Mouse (Mus musculus) MEL (cell line): Measurements from ENCODE around the gene Fyn. TPM values are rescaled to one million over a fixed set of nuclear protein-coding genes. Genes with fewer than 3 reads are reported as not detected.

Source experiments
- DNase-seq: peaks from one replicate; pipeline ENCODE4 v3.0.0; 2011; ENCODE audit warnings: low read depth, low spot score
- H3K27ac ChIP-seq: 2 replicates; pipeline ENCODE4 v1.5.1; 2012; ENCODE audit warnings: low read depth, mild to moderate bottlenecking, control low read depth, low read length, moderate library complexity; ENCODE audit not compliant: control insufficient read depth
- H3K27me3 ChIP-seq, 2 experiments: fragments of 150-350 bp in 1 of 2; sonication (generic) in 1 of 2; 2 replicates each; pipeline ENCODE4 v1.6.1; 2012; ENCODE audit warnings: low read length in 2 of 2, mild to moderate bottlenecking in 2 of 2, improper control_type of control experiment in 1 of 2, moderate library complexity in 1 of 2; ENCODE audit not compliant: insufficient read depth in 2 of 2, control insufficient read depth in 1 of 2
- H3K36me3 ChIP-seq, 2 experiments: 2 replicates each; pipeline ENCODE4 v1.6.1; 2012 to 2014; ENCODE audit warnings: low read length in 2 of 2, improper control_type of control experiment in 1 of 2, inconsistent platforms in 1 of 2, mild to moderate bottlenecking in 1 of 2; ENCODE audit not compliant: insufficient read depth in 2 of 2, control insufficient read depth in 1 of 2
- H3K4me1 ChIP-seq, 2 experiments: fragments of 150-350 bp in 1 of 2; sonication (generic) in 1 of 2; 2 replicates each; pipeline ENCODE4 v1.6.1; 2012; ENCODE audit warnings: low read length in 2 of 2, improper control_type of control experiment in 1 of 2, mild to moderate bottlenecking in 1 of 2; ENCODE audit not compliant: insufficient read depth in 2 of 2, control insufficient read depth in 1 of 2
- H3K4me3 ChIP-seq, 2 experiments: fragments of 150-350 bp in 1 of 2; sonication (generic) in 1 of 2; 2 replicates each; pipeline ENCODE4 v1.5.1; 2012; ENCODE audit warnings: low read depth in 2 of 2, low read length in 2 of 2, mild to moderate bottlenecking in 2 of 2, moderate library complexity in 2 of 2, control low read depth in 1 of 2, improper control_type of control experiment in 1 of 2; ENCODE audit not compliant: control insufficient read depth in 1 of 2, insufficient read depth in 1 of 2
- H3K79me2 ChIP-seq: 2 replicates; pipeline ENCODE4 v1.6.1; 2012; ENCODE audit warnings: mild to moderate bottlenecking, low read length, moderate library complexity; ENCODE audit not compliant: control insufficient read depth, poor library complexity, insufficient read depth
- H3K9ac ChIP-seq: 2 replicates; pipeline ENCODE4 v1.6.1; 2012; ENCODE audit warnings: low read depth, mild to moderate bottlenecking, control low read depth, low read length, moderate library complexity; ENCODE audit not compliant: control insufficient read depth, poor library complexity, severe bottlenecking
- H3K9me3 ChIP-seq: fragments of 150-350 bp; sonication (generic); replicated peaks from 2 replicates; pipeline ENCODE4 v1.6.1; 2012; ENCODE audit warnings: mild to moderate bottlenecking, low read length, improper control_type of control experiment, moderate library complexity; ENCODE audit not compliant: insufficient read depth
- CTCF ChIP-seq, 3 experiments: IDR thresholded peaks in 2 of 3; conservative IDR thresholded peaks in 1 of 3; 2 replicates each; pipeline ENCODE4 v1.5.1; 2011 to 2012; ENCODE audit warnings: low read length in 3 of 3, low read depth in 2 of 3, mild to moderate bottlenecking in 2 of 3, improper control_type of control experiment in 1 of 3, inconsistent platforms in 1 of 3, mixed read lengths in 1 of 3, moderate library complexity in 1 of 3; ENCODE audit not compliant: control insufficient read depth in 1 of 3, insufficient read depth in 1 of 3, poor library complexity in 1 of 3, severe bottlenecking in 1 of 3
- ELF1 ChIP-seq: IDR thresholded peaks from 2 replicates; pipeline ENCODE4 v1.6.1; 2014; ENCODE audit warnings: low read depth, mild to moderate bottlenecking, inconsistent platforms, low read length, improper control_type of control experiment, moderate library complexity
- EP300 ChIP-seq, 2 experiments: IDR thresholded peaks; 2 replicates each; pipeline ENCODE4 v1.6.1; 2011; ENCODE audit warnings: improper control_type of control experiment in 2 of 2, low read length in 2 of 2, low read depth in 1 of 2, mild to moderate bottlenecking in 1 of 2
- GABPA ChIP-seq: IDR thresholded peaks from 2 replicates; pipeline ENCODE4 v1.6.1; 2012; ENCODE audit warnings: low read depth, mild to moderate bottlenecking, inconsistent platforms, low read length, improper control_type of control experiment, moderate library complexity
- JUND ChIP-seq: IDR thresholded peaks from 2 replicates; pipeline ENCODE4 v1.6.1; 2011; ENCODE audit warnings: low read depth, mild to moderate bottlenecking, improper control_type of control experiment, low read length
- KAT2A ChIP-seq: conservative IDR thresholded peaks from 2 replicates; pipeline ENCODE4 v1.6.1; 2012; ENCODE audit warnings: low read depth, low read length, improper control_type of control experiment, inconsistent platforms
- MAFK ChIP-seq: IDR thresholded peaks from 2 replicates; pipeline ENCODE4 v1.6.1; 2011; ENCODE audit warnings: low read depth, mild to moderate bottlenecking, low read length, improper control_type of control experiment, borderline replicate concordance
- MAX ChIP-seq: IDR thresholded peaks from 2 replicates; pipeline ENCODE4 v1.6.1; 2011; ENCODE audit warnings: low read length, improper control_type of control experiment
- MAZ ChIP-seq: IDR thresholded peaks from 2 replicates; pipeline ENCODE4 v1.6.1; 2012; ENCODE audit warnings: low read depth, mild to moderate bottlenecking, inconsistent platforms, low read length, improper control_type of control experiment
- MYC ChIP-seq: IDR thresholded peaks from 2 replicates; pipeline ENCODE4 v1.6.1; 2011; ENCODE audit warnings: low read depth, mild to moderate bottlenecking, low read length, improper control_type of control experiment, moderate library complexity
- NRF1 ChIP-seq: IDR thresholded peaks from 2 replicates; pipeline ENCODE4 v1.6.1; 2014; ENCODE audit warnings: low read depth, mild to moderate bottlenecking, inconsistent platforms, low read length, improper control_type of control experiment, moderate library complexity; ENCODE audit not compliant: poor library complexity, insufficient read depth, severe bottlenecking
- POLR2AphosphoS5 ChIP-seq: IDR thresholded peaks from 2 replicates; pipeline ENCODE4 v1.6.1; 2012; ENCODE audit warnings: low read depth, borderline replicate concordance, mild to moderate bottlenecking, inconsistent platforms, low read length, moderate library complexity, mixed read lengths
- RAD21 ChIP-seq: IDR thresholded peaks from 2 replicates; pipeline ENCODE4 v1.6.1; 2011; ENCODE audit warnings: mild to moderate bottlenecking, low read depth, low read length, improper control_type of control experiment
- SIN3A ChIP-seq: IDR thresholded peaks from 2 replicates; pipeline ENCODE4 v1.6.1; 2012; ENCODE audit warnings: low read length, improper control_type of control experiment, inconsistent platforms
- SMC3 ChIP-seq: IDR thresholded peaks from 2 replicates; pipeline ENCODE4 v1.6.1; 2011; ENCODE audit warnings: low read depth, low read length, improper control_type of control experiment
- TBP ChIP-seq: IDR thresholded peaks from 2 replicates; pipeline ENCODE4 v1.8.0; 2011; ENCODE audit warnings: low read depth, low read length, improper control_type of control experiment
- TCF12 ChIP-seq: IDR thresholded peaks from 2 replicates; pipeline ENCODE4 v1.6.1; 2014; ENCODE audit warnings: low read depth, mild to moderate bottlenecking, inconsistent platforms, low read length, improper control_type of control experiment, moderate library complexity
- UBTF ChIP-seq: IDR thresholded peaks from 2 replicates; pipeline ENCODE4 v1.6.1; 2012; ENCODE audit warnings: low read depth, mild to moderate bottlenecking, inconsistent platforms, low read length, improper control_type of control experiment, moderate library complexity, borderline replicate concordance; ENCODE audit not compliant: insufficient read depth
- USF1 ChIP-seq: IDR thresholded peaks from 2 replicates; pipeline ENCODE4 v1.6.1; 2014; ENCODE audit warnings: low read depth, mild to moderate bottlenecking, inconsistent platforms, low read length, improper control_type of control experiment, moderate library complexity
- USF2 ChIP-seq, 2 experiments: IDR thresholded peaks; 2 replicates each; pipeline ENCODE4 v1.6.1; 2011 to 2012; ENCODE audit warnings: improper control_type of control experiment in 2 of 2, low read length in 2 of 2, borderline replicate concordance in 1 of 2, inconsistent platforms in 1 of 2, low read depth in 1 of 2, mild to moderate bottlenecking in 1 of 2; ENCODE audit not compliant: insufficient read depth in 1 of 2
- ZKSCAN1 ChIP-seq: IDR thresholded peaks from 2 replicates; pipeline ENCODE4 v1.6.1; 2012; ENCODE audit warnings: low read depth, mild to moderate bottlenecking, inconsistent platforms, low read length, improper control_type of control experiment, moderate library complexity
- ZMIZ1 ChIP-seq: IDR thresholded peaks from 2 replicates; pipeline ENCODE4 v1.6.1; 2012; ENCODE audit warnings: low read depth, mild to moderate bottlenecking, inconsistent platforms, low read length, improper control_type of control experiment, moderate library complexity
- polyA plus RNA-seq, 2 experiments: library from polyadenylated mRNA; stranded (reverse) in 1 of 2; unstranded in 1 of 2; fragments of >175 nt in 1 of 2; fragments of >200 nt in 1 of 2; gene quantifications; 2 replicates each; pipeline versions ENCODE4 v1.2.1 to v1.2.4; 2012; ENCODE audit warnings: low replicate concordance in 2 of 2, low read depth in 1 of 2; ENCODE audit not compliant: insufficient read length in 2 of 2, insufficient read depth in 1 of 2, missing spikeins in 1 of 2
- total RNA-seq: library from RNA; depleted of rRNA; stranded (reverse); fragments of 300-350 nt; gene quantifications from 2 replicates; pipeline ENCODE4 v1.2.3, GENCODE M21; 2012

The Fyn gene
- total and polyA plus RNA-seq, 3 experiments = 0.03 TPM; not detected in 2

DNA sequence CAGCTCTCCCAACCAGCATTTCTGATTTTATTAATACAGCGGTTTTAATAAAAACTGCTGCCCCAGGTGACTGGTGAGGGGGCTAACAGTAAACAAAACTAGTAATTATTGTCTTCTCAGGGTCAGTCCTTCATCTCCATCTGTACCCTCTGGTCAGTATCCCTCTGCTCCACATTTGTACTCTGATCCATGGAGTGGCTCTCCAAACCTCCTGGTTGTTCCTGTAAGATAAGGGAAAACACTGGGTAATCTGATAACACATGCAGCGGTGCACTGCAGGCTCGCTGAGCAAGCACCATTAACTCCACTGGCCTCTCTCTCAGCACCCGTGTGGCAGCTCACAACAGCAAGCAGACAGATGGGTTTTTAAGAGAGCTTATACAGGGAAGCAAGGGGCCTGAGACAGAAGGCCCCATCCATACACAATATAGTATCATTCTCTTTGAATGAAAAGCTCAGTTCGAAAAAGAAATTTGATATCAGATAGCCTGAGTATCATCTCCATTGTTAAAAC, 189.9 kb downstream of the Fyn start:
- no peak overlapping the region for H3K4me3 ChIP-seq
- no peak for DNase-seq
- no peak overlapping the region for H3K27ac ChIP-seq
- H3K9me3 ChIP-seq = no peaks in the 10 kb centered on the region
- no peaks in the 10 kb centered on the region for H3K79me2 ChIP-seq
- H3K4me1 ChIP-seq = no peaks in the 10 kb centered on the region
- no peaks in the 10 kb centered on the region for H3K36me3 ChIP-seq
- no peak overlapping the region for H3K9ac ChIP-seq
- H3K27me3 ChIP-seq = no peaks in the 10 kb centered on the region
- TF ChIP-seq USF1 = no peak
- TF ChIP-seq UBTF = no peak
- TF ChIP-seq EP300 (IDR thresholded peaks at IDR 0.05; ENCODE audit: low read depth in 1 of 2, low read length in 2 of 2) = no peak
- TF ChIP-seq NRF1 = no peak
- no peak for TF ChIP-seq KAT2A
- no peak for TF ChIP-seq MAX
- TF ChIP-seq CTCF (IDR thresholded peaks at IDR 0.05 in 2 of 3, conservative IDR thresholded peaks at IDR 0.05 in 1 of 3; ENCODE audit: control insufficient read depth in 1 of 3, insufficient read depth in 1 of 3, low read depth in 2 of 3, low read length in 3 of 3, poor library complexity in 1 of 3, severe bottlenecking in 1 of 3) = no peak
- no peak for TF ChIP-seq SIN3A
- TF ChIP-seq USF2 (IDR thresholded peaks at IDR 0.05; ENCODE audit: borderline replicate concordance in 1 of 2, insufficient read depth in 1 of 2, low read depth in 1 of 2, low read length in 2 of 2) = no peak
- no peak for TF ChIP-seq ELF1
- TF ChIP-seq MAFK = no peak
- no peak for TF ChIP-seq TCF12
- no peak for TF ChIP-seq MYC
- TF ChIP-seq MAZ = no peak
- TF ChIP-seq SMC3 = no peak
- TF ChIP-seq ZKSCAN1 = no peak

DNA sequence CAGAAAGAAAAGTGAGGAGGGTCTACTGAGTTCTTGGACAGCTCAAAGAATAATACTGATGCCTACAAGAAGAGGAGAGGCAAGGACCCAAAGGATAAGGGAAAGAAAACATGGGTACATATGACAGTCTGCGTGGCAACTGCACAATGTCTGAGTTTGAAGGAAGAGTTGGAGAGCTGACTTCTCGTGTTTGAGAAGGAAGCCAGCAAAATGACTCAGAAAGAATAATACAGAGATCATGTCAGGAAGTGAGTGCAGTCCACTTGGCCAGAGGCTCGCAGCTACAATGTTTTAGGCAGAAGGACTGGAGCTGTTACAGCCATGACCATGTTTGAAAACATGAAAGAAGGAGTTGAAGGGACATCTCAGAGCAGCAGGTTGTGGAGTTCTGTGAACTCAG, 190.7 kb downstream of the Fyn start:
- no peaks in the 10 kb centered on the region for H3K9me3 ChIP-seq
- H3K27ac ChIP-seq = no peak overlapping the region
- H3K36me3 ChIP-seq = no peaks in the 10 kb centered on the region
- no peak for TF ChIP-seq RAD21
- no peak for TF ChIP-seq ZMIZ1
- TF ChIP-seq UBTF = no peak
- TF ChIP-seq MYC = no peak
- no peak for TF ChIP-seq EP300 (IDR thresholded peaks at IDR 0.05; ENCODE audit: low read depth in 1 of 2, low read length in 2 of 2)
- TF ChIP-seq GABPA = no peak
- TF ChIP-seq TBP = no peak
- TF ChIP-seq KAT2A = no peak
- no peak for TF ChIP-seq POLR2AphosphoS5
- TF ChIP-seq NRF1 = no peak
- no peak for TF ChIP-seq MAFK
- no peak for TF ChIP-seq CTCF (IDR thresholded peaks at IDR 0.05 in 2 of 3, conservative IDR thresholded peaks at IDR 0.05 in 1 of 3; ENCODE audit: control insufficient read depth in 1 of 3, insufficient read depth in 1 of 3, low read depth in 2 of 3, low read length in 3 of 3, poor library complexity in 1 of 3, severe bottlenecking in 1 of 3)
- TF ChIP-seq JUND = no peak
- no peaks in the 10 kb centered on the region for H3K4me1 ChIP-seq
- DNase-seq = no peak
- H3K27me3 ChIP-seq = no peaks in the 10 kb centered on the region
- no peaks in the 10 kb centered on the region for H3K79me2 ChIP-seq
- no peak overlapping the region for H3K9ac ChIP-seq
- H3K4me3 ChIP-seq = no peak overlapping the region
